ENCODE assay signal across 8 mouse cellular contexts in genomic region chr6:113469021-113469420, GRCm38 (mm10). TPM values are rescaled to one million over a fixed set of nuclear protein-coding genes. Genes with fewer than 3 reads are reported as not detected.
DNase-seq lines count a peak whose midpoint lies in the region; ATAC-seq and TF ChIP-seq lines count a peak whose summit lies in the region.

No protein-coding gene starts in this region.

- H3K4me2 ChIP-seq in liver, embryonic 12.5 days: peak overlapping the region; percentile 75
- H3K4me2 ChIP-seq in myocyte (ENCODE audit: low read depth): peak overlapping the region; percentile 71

- peak overlapping the region; percentile 42 for H3K9ac ChIP-seq in heart, adult 2 months (ENCODE audit: low read depth, low read length)
- peak overlapping the region; percentile 56; the same call in 1 of the 2 replicates for H3K9ac ChIP-seq in liver, embryonic 12.5 days

- no peaks in the 10 kb centered on the region for H3K79me2 ChIP-seq in heart, adult 2 months (replicated peaks; ENCODE audit: control insufficient read depth, insufficient read depth, low read length)
- H3K79me2 ChIP-seq in myocyte (ENCODE audit: control insufficient read depth, insufficient read depth): no peaks in the 10 kb centered on the region

- ATAC-seq in liver, embryonic 12.5 days: peak; percentile 61; the same call in 1 of the 2 replicates

- peaks cover 9% of the 10 kb centered on the region for H3K4me1 ChIP-seq in heart, adult 2 months (ENCODE audit: control insufficient read depth, insufficient read depth, low read length)
- H3K4me1 ChIP-seq in liver, embryonic 12.5 days: peaks cover 21% of the 10 kb centered on the region

- no peaks in the 10 kb centered on the region for H3K36me3 ChIP-seq in heart, adult 2 months (ENCODE audit: control insufficient read depth, insufficient read depth, low read length)
- H3K36me3 ChIP-seq in liver, embryonic 12.5 days: no peaks in the 10 kb centered on the region
- H3K36me3 ChIP-seq in myocyte (ENCODE audit: control insufficient read depth, insufficient read depth): no peaks in the 10 kb centered on the region
- no peaks in the 10 kb centered on the region for H3K36me3 ChIP-seq in splenic B cell, adult 2 months (ENCODE audit: control insufficient read depth, insufficient read depth, low read length, poor library complexity, severe bottlenecking)

- TF ChIP-seq EP300 in heart, adult 2 months (IDR thresholded peaks at IDR 0.05; ENCODE audit: insufficient read depth, low read depth, low read length): peak; percentile 38; the same call in 1 of the 2 replicates

- no peak overlapping the region for H3K27ac ChIP-seq in heart, adult 2 months
- no peak overlapping the region for H3K27ac ChIP-seq in liver, embryonic 12.5 days

- peak; percentile 82 to 87 for DNase-seq in B cell, adult 2 months
- peak; percentile 68 to 89 for DNase-seq in adrenal gland, adult (ENCODE audit: inconsistent age in 2 of 2, low spot score in 1 of 2)
- peak; percentile 80 for DNase-seq in embryo, embryonic 11 days
- DNase-seq in heart, adult 2 months: peak; percentile 70 to 73
- peak; percentile 80 for DNase-seq in kidney, adult 18-20 months
- DNase-seq in splenic B cell, adult 2 months (ENCODE audit: low read depth, low spot score): peak; percentile 86

- no peak overlapping the region for H3ac ChIP-seq in myocyte (ENCODE audit: control insufficient read depth, insufficient read length)

- H3K4me3 ChIP-seq in heart, adult 2 months: peak overlapping the region; percentile 53
- peak overlapping the region; percentile 34 for H3K4me3 ChIP-seq in liver, embryonic 12.5 days
- H3K4me3 ChIP-seq in myocyte: no peak overlapping the region

- 12% methylated on average over 9 of the region's 9 CpGs for WGBS in heart, adult 2 months
- 5% methylated on average over 9 of the region's 9 CpGs for WGBS in liver, embryonic 12.5 days (ENCODE audit: insufficient replicate concordance)

- peak; percentile 70 for TF ChIP-seq CTCF in heart, adult 2 months (IDR thresholded peaks at IDR 0.05)

- H3K27me3 ChIP-seq in heart, adult 2 months (ENCODE audit: control insufficient read depth, insufficient read depth, low read length): no peaks in the 10 kb centered on the region
- peaks cover 62% of the 10 kb centered on the region for H3K27me3 ChIP-seq in liver, embryonic 12.5 days (replicated peaks)
- peaks cover 19% of the 10 kb centered on the region for H3K27me3 ChIP-seq in myocyte (ENCODE audit: control insufficient read depth, insufficient read depth, insufficient read length)
- no peaks in the 10 kb centered on the region for H3K27me3 ChIP-seq in splenic B cell, adult 2 months (ENCODE audit: control insufficient read depth, insufficient read depth, low read length, poor library complexity, severe bottlenecking)

- intact Hi-C loops in heart, adult 2 months (cut with DNase I): loop anchor here (2.0 to 5.0 kb wide), 3 partner anchors 137 to 430 kb away; no protein-coding TSS in a partner anchor

- no peak for TF ChIP-seq POLR2A in heart, adult 2 months (IDR thresholded peaks at IDR 0.05; ENCODE audit: insufficient read depth, low read depth, low read length)
- TF ChIP-seq POLR2A in myocyte (IDR thresholded peaks at IDR 0.05; ENCODE audit: insufficient read length, low read depth): no peak

- no peaks in the 10 kb centered on the region for H3K9me3 ChIP-seq in liver, embryonic 12.5 days (replicated peaks)

TF ChIP-seq in myocyte, 11 proteins besides CTCF, POLR2A, EP300 and RAD21:
- TF ChIP-seq SRF (IDR thresholded peaks at IDR 0.05; ENCODE audit: control insufficient read depth, insufficient read length, low read depth) (no peak), TCF3 (IDR thresholded peaks at IDR 0.05; ENCODE audit: insufficient read length, low read depth) (no peak)
TF ChIP-seq in myocyte: peak in this region for 0.

RNA-seq across cellular contexts. Expression of gene Il17rc, which starts 2.2 kb away (rescaled TPM):
- 1 to 10 TPM; 6.5 to 7.5 TPM for total RNA-seq in heart, adult 2 months (2021)
- 12.1 and 13.6 TPM in 2 replicates for polyA plus RNA-seq in heart, adult 2 months (2012; rRNA removed)
- 4.7 and 5.1 TPM in 2 replicates for polyA plus RNA-seq in liver, embryonic 12.5 days (2016; fragmentation: Nextera tagmentation; extraction: Ambion mirVana)
- 73.0 TPM for polyA plus RNA-seq in myocyte (2012; fragmentation: generic; extraction: Trizol)

RNA-seq across cellular contexts. Expression of gene Il17re, which starts 10.7 kb away (rescaled TPM):
- total RNA-seq in heart, adult 2 months (2021): 1 to 10 TPM in 1 of 2 experiments, under 1 TPM in 1; 0.55 to 1.1 TPM
- polyA plus RNA-seq in heart, adult 2 months (2012; rRNA removed): 1.2 and 1.9 TPM in 2 replicates
- polyA plus RNA-seq in liver, embryonic 12.5 days (2016; fragmentation: Nextera tagmentation; extraction: Ambion mirVana): 0.36 and 0.41 TPM in 2 replicates
- not detected for polyA plus RNA-seq in myocyte (2012; fragmentation: generic; extraction: Trizol)

RNA-seq across cellular contexts. Expression of gene Creld1, which starts 14.1 kb away (rescaled TPM):
- total RNA-seq in heart, adult 2 months (2021): 10 to 100 TPM; 53.0 to 56.7 TPM
- 32.4 and 41.4 TPM in 2 replicates for polyA plus RNA-seq in heart, adult 2 months (2012; rRNA removed)
- 9.6 and 10.9 TPM in 2 replicates for polyA plus RNA-seq in liver, embryonic 12.5 days (2016; fragmentation: Nextera tagmentation; extraction: Ambion mirVana)
- polyA plus RNA-seq in myocyte (2012; fragmentation: generic; extraction: Trizol): 78.2 TPM

RNA-seq across cellular contexts. Expression of gene Jagn1, which starts 26.7 kb away (rescaled TPM):
- 10 to 100 TPM; 21.1 to 22.5 TPM for total RNA-seq in heart, adult 2 months (2021)
- polyA plus RNA-seq in heart, adult 2 months (2012; rRNA removed): 43.3 and 57.2 TPM in 2 replicates
- polyA plus RNA-seq in liver, embryonic 12.5 days (2016; fragmentation: Nextera tagmentation; extraction: Ambion mirVana): 56.0 and 57.1 TPM in 2 replicates
- polyA plus RNA-seq in myocyte (2012; fragmentation: generic; extraction: Trizol): 92.7 TPM

RNA-seq across cellular contexts. Expression of gene Prrt3, which starts 32.7 kb away (rescaled TPM):
- not detected for total RNA-seq in heart, adult 2 months (2021)
- polyA plus RNA-seq in heart, adult 2 months (2012; rRNA removed): not detected in 2 replicates
- polyA plus RNA-seq in liver, embryonic 12.5 days (2016; fragmentation: Nextera tagmentation; extraction: Ambion mirVana): 0.08 and 0.11 TPM in 2 replicates
- 0.22 TPM for polyA plus RNA-seq in myocyte (2012; fragmentation: generic; extraction: Trizol)
